Mouse (Mus musculus) olfactory bulb, adult 2 months (tissue): ENCODE measurements around the gene Akap13. TPM values are rescaled to one million over a fixed set of nuclear protein-coding genes. Genes with fewer than 3 reads are reported as not detected.

Source experiments
- H3K27ac ChIP-seq: fragments of 200-500 bp; 2 replicates; pipeline ENCODE4 v1.5.1; 2012; ENCODE audit warnings: low read depth, low read length; ENCODE audit not compliant: insufficient read depth
- H3K4me1 ChIP-seq: fragments of 200-500 bp; 2 replicates; pipeline ENCODE4 v1.6.1; 2012; ENCODE audit warnings: low read length; ENCODE audit not compliant: control insufficient read depth, insufficient read depth
- H3K4me3 ChIP-seq: fragments of 200-500 bp; 2 replicates; pipeline ENCODE4 v1.5.1; 2012; ENCODE audit warnings: mild to moderate bottlenecking, low read depth, low read length, moderate library complexity; ENCODE audit not compliant: insufficient read depth
- CTCF ChIP-seq: fragments of 200-500 bp; IDR thresholded peaks from 2 replicates; pipeline ENCODE4 v1.5.1; 2012; ENCODE audit warnings: low read depth, mild to moderate bottlenecking, low read length, moderate library complexity; ENCODE audit not compliant: insufficient read depth
- POLR2A ChIP-seq: fragments of 200-500 bp; IDR thresholded peaks from 2 replicates; pipeline ENCODE4 v1.6.1; 2012; ENCODE audit warnings: mild to moderate bottlenecking, low read depth, low read length, moderate library complexity; ENCODE audit not compliant: insufficient read depth
- WGBS: fragments of 180-500 bp; shearing (Covaris S2); methylation state at CpG from one replicate; pipeline ENCODE4 v1.1.7; 2018; 5-methylcytosine and 5-hydroxymethylcytosine counted together
- polyA plus RNA-seq: library from polyadenylated mRNA; stranded (reverse); fragments of >200 nt; gene quantifications from 2 replicates; pipeline ENCODE4 v1.2.4, GENCODE M21; 2012; ENCODE audit warnings: low replicate concordance; ENCODE audit not compliant: missing spikeins, insufficient read depth, insufficient read length

The Akap13 gene
- polyA plus RNA-seq, 1 experiment = 67.2 TPM

DNA sequence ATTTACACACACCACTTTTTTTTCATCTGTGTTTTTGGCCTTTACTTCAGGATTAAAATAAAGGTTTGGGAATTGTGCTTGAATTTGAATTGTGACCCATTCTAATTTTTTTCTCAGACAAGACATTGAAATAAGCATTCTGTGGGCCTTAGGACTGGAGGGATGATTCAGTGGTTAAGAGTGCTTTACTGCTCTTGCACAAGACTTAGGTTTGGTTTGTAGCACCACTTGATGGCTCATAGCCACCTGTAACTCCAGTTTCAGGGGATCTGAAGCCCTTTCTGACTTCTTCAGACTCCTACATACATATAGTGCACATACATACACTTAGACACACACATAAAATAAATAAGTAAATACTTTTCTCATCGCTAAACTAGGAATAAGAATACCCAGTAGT is 105.8 kb downstream of the Akap13 start:
- no peak overlapping the region for H3K4me3 ChIP-seq
- WGBS = 98% methylated on average over 1 of the region's 1 CpGs
- H3K27ac ChIP-seq = no peak overlapping the region
- TF ChIP-seq CTCF (no peak), POLR2A (no peak)
- no peaks in the 10 kb centered on the region for H3K4me1 ChIP-seq

DNA sequence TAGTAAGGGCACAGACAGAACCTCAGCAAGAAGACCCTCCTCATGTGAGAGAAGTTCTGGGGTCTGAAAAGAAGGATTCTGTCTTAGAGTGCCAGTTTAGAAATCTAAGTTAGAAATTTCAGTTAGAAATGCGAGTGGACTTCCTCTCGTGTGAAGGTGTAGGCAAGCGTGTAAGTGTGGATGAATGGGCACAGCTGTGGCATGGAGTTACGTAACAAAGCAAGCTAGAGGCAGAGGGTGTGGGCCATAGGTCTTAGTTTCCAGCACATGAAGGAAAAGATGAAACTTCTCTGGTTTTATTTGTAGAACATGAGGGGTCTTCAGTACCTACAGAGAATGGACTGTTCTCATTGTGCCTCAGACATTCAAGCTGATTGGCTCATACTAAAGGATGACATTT is 112.9 kb downstream of the Akap13 start:
- 82% methylated on average over 4 of the region's 4 CpGs for WGBS

DNA sequence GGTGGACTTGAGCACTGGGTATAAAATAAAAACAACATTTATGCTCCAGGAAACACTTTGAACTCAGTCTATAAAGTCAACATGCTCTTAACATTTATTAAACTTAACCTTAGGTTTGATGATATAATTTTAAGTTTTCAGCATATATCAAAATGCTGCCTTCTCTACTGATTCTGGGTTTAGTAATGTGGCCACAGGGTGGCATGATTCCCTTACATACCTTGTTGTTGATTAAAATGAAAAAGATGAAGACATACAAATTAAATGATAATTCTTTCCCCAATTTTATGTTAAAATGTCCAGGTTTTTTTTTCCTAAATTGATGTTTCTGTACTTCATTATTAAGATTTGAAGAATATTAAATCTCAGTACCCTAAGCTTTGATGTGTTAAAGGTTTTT is 113.5 kb downstream of the Akap13 start:
- Histone ChIP-seq H3K4me3 (no peak overlapping the region), H3K4me1 (no peaks in the 10 kb centered on the region), H3K27ac (no peak overlapping the region)
- no peak for TF ChIP-seq CTCF
- TF ChIP-seq POLR2A = no peak

More for the DNA sequence above, 112.9 kb downstream of the Akap13 start:
- no peak for TF ChIP-seq CTCF
- no peak for TF ChIP-seq POLR2A
- Histone ChIP-seq H3K4me1 (no peaks in the 10 kb centered on the region), H3K4me3 (no peak overlapping the region), H3K27ac (no peak overlapping the region)

DNA sequence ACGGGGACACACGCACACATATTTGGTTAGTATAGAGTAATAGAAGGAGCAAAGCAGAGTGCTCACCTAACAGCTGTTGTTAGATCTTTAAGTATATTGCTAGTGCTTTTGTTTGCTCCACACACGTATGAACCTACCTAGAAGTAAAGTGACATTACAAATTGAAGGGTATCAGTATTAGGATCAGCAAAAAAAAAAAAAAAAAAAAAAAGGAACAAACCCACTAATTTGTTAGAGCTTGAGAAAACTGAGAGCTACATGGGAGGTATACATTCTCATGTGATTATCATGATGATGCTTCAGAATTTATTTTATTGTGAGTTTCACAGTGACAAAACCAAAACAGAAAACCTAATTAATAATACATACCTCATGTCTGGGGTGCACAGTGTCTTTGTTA is 114.9 kb downstream of the Akap13 start:
- no peak overlapping the region for H3K4me3 ChIP-seq
- H3K27ac ChIP-seq = no peak overlapping the region
- TF ChIP-seq CTCF (no peak), POLR2A (no peak)
- no peaks in the 10 kb centered on the region for H3K4me1 ChIP-seq
- 95% methylated on average over 3 of the region's 3 CpGs for WGBS

DNA sequence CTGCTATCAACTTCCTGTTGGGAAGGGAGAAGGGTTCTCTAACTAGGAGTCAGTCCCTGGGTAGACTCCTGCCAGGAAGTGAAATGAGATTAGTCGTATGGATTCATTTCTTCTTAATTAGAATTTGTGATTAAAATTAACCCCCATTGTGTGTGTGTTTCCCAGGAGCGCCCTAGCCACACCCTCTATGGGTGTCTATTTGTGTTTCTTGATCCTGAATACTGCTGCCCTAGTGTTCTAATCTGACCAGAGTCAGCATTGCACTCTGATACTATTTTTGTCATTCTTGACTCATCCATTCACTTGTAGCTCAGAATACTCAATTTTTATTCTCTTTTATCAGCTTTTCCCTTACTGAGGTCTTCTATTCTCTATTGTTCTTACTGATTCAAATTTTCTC is 115.7 kb downstream of the Akap13 start:
- TF ChIP-seq POLR2A (no peak), CTCF (no peak)
- Histone ChIP-seq H3K4me1 (no peaks in the 10 kb centered on the region), H3K27ac (no peak overlapping the region), H3K4me3 (no peak overlapping the region)
- WGBS = 75% methylated on average over 2 of the region's 2 CpGs

DNA sequence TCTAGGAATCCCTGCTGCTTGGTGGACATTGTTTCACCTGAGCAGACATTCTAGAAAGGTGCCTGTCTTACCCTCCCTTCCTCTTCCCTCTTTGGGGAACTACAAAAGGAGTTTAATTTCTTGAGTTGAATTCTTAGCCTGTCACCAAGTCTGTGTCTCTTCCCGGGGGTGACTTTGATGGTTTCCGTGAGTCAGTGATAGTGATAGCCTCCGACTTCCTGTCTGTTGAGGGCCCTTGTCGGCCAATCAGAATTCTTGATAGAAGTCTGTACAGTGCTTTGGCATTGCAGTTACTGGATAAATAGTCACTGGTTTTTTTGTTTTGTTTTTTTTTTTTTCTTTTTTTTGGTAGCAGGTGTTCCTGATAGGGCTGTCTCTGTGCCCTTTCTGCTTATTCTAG is 116.8 kb downstream of the Akap13 start:
- Histone ChIP-seq H3K4me1 (no peaks in the 10 kb centered on the region), H3K27ac (no peak overlapping the region), H3K4me3 (no peak overlapping the region)
- 85% methylated on average over 4 of the region's 4 CpGs for WGBS
- no peak for TF ChIP-seq POLR2A
- TF ChIP-seq CTCF = no peak

DNA sequence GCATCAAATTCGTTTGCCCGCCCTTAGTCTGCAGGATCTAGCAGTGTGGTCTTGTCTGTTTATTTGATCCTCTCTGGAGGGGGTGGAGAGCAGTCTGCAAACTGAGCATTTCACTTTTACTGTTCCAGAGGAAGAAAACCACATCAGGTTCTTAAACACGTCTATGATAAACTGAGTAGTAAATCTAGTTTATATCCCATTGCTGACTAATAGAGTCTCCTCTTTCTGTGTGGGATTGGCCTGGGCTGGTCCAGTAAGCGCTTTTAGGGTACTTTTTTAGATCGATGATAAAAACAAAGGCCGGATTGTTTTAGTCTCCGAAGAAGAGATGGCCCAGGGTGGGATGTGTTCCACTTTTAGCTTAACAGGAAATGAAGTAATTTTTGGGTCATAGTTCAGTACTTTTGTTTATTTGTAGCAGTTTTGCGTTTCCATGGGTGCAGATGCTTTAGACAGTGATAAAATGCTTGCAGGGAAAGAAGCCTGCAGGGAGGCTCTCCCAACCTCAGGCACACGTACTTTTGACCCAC is 119.9 kb downstream of the Akap13 start:
- Histone ChIP-seq H3K4me3 (no peak overlapping the region), H3K4me1 (no peaks in the 10 kb centered on the region), H3K27ac (no peak overlapping the region)
- TF ChIP-seq POLR2A = no peak
- TF ChIP-seq CTCF = no peak
- 56% methylated on average over 9 of the region's 9 CpGs for WGBS

DNA sequence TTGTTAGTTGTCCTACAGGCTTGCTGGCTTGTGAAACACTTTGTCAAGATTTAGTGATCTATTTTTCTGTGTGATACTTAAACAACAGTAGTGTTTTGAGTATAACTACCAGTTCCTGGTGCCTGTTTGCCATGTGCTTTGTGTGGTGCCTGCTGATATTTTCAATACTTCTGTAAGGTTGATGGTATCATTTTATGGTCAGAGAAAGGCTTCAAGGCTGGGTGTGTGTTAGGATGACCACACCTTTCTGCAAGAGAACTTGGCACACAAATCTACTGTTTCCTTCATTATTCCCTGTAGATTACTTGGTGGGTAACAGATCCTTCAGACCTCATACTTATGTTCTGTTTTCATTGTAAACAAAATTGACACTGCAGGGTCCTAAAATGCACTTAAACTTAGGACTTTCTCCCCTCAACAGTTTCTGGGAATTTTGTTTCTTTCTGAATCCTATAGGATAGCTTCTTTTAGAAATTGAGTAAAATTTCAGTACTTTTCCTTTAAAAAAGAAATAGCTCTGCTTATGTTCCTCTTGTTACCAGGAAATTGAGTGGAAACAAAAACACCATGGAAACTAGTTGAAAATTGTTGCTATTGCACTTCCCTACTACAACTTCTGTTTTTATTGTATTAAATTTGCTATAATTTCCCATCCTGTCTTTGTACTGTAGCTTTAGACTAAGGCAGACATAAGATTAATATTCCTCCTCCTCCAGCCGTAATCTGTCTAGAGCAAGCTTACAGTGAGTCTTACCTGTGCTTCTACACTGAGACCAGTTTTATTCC is 120.7 kb downstream of the Akap13 start:
- 92% methylated on average over 1 of the region's 1 CpGs for WGBS
- H3K4me3 ChIP-seq = no peak overlapping the region
- TF ChIP-seq POLR2A (no peak), CTCF (no peak)
- H3K4me1 ChIP-seq = no peaks in the 10 kb centered on the region
- no peak overlapping the region for H3K27ac ChIP-seq

DNA sequence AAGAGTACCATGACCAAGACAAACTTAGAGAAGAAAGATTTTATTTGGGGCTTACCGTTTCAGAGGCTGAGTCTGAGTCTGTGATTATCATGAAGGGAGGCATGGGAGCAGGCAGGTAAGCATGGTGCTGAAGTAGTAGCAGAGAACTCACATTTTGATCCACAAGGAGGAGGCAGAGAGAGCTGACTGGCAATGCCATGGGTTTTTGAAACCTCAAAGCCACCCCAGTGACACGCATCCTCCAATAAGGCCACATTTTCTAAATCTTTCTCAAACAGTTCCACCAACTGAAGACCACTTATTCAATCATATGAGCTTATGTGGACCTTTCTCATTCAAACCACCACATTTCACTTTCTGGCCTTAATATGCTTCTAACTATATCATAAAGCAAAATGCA is 121.5 kb downstream of the Akap13 start:
- 98% methylated on average over 2 of the region's 2 CpGs for WGBS
- H3K27ac ChIP-seq = no peak overlapping the region
- no peaks in the 10 kb centered on the region for H3K4me1 ChIP-seq
- TF ChIP-seq CTCF (no peak), POLR2A (no peak)
- no peak overlapping the region for H3K4me3 ChIP-seq
